Mouse (Mus musculus) limb, embryonic 15.5 days (tissue): ENCODE results near the gene Nrde2. TPM values are rescaled to one million over a fixed set of nuclear protein-coding genes. Genes with fewer than 3 reads are reported as not detected.
"Not testable (repeated sequence)": the region's sequence is repeated elsewhere in the genome, so short reads cannot be mapped to it uniquely, and the experiment has no call there.

Experiments
- ATAC-seq: fragments of 200-750 bp; cut with Nextera tagmentation; 2 replicates; pipeline ENCODE4 v1.8.0; 2017; ENCODE audit warnings: low read depth, moderate TSS enrichment; ENCODE audit not compliant: insufficient number of reproducible peaks, low FRiP score, low TSS enrichment
- H3K27ac ChIP-seq: fragments of 300-500 bp; sonication (generic); 2 replicates; pipeline ENCODE4 v1.5.1; 2015; ENCODE audit warnings: moderate library complexity, mild to moderate bottlenecking, inconsistent platforms
- H3K27me3 ChIP-seq: fragments of 300-500 bp; sonication (generic); 2 replicates; pipeline ENCODE4 v1.6.1; 2015; ENCODE audit warnings: inconsistent platforms
- H3K36me3 ChIP-seq: fragments of 300-500 bp; sonication (generic); 2 replicates; pipeline ENCODE4 v1.6.1; 2015; ENCODE audit warnings: inconsistent platforms
- H3K4me1 ChIP-seq: fragments of 300-500 bp; sonication (generic); 2 replicates; pipeline ENCODE4 v1.6.1; 2015; ENCODE audit warnings: inconsistent platforms
- H3K4me2 ChIP-seq: fragments of 300-500 bp; sonication (generic); 2 replicates; pipeline ENCODE4 v1.6.1; 2015; ENCODE audit warnings: mild to moderate bottlenecking, inconsistent platforms
- H3K4me3 ChIP-seq: fragments of 300-500 bp; sonication (generic); 2 replicates; pipeline ENCODE4 v1.5.1; 2015; ENCODE audit warnings: mild to moderate bottlenecking, inconsistent platforms
- H3K9ac ChIP-seq: fragments of 300-500 bp; sonication (generic); 2 replicates; pipeline ENCODE4 v1.6.1; 2015; ENCODE audit warnings: inconsistent platforms
- H3K9me3 ChIP-seq: fragments of 300-500 bp; sonication (generic); 2 replicates; pipeline ENCODE4 v1.6.1; 2016; ENCODE audit warnings: inconsistent platforms
- WGBS: fragments of 180-500 bp; shearing (Covaris S2); methylation state at CpG from one replicate; pipeline ENCODE4 v1.1.7; 2015; 5-methylcytosine and 5-hydroxymethylcytosine counted together
- polyA plus RNA-seq: library from polyadenylated mRNA; unstranded; fragments of >200 nt; fragmentation: Nextera tagmentation; extraction: Ambion mirVana; gene quantifications from 2 replicates; pipeline ENCODE4 v1.2.1, GENCODE M21; 2015

Gene Nrde2
- polyA plus RNA-seq, 1 experiment from 2014 or later, result 12.8 TPM

GRCm38 (mm10) chr12:100194181-100194580 lies 34.7 kb upstream of the Nrde2 start:
- Histone ChIP-seq H3K9me3 (no peaks in the 10 kb centered on the region), H3K36me3 (no peaks in the 10 kb centered on the region), H3K27me3 (no peaks in the 10 kb centered on the region), H3K4me1 (peaks cover 3% of the 10 kb centered on the region; the same call in 1 of the 2 replicates), H3K9ac (no peak overlapping the region), H3K4me3 (no peak overlapping the region), H3K4me2 (no peak overlapping the region), H3K27ac (no peak overlapping the region)
- no peak for ATAC-seq
- 88% methylated on average over 1 of the region's 1 CpGs for WGBS

GRCm38 (mm10) chr12:100190802-100191201 lies 31.3 kb upstream of the Nrde2 start:
- ATAC-seq, result no peak
- peaks cover 7% of the 10 kb centered on the region; the same call in 1 of the 2 replicates for H3K4me1 ChIP-seq
- 84% methylated on average over 6 of the region's 6 CpGs for WGBS

GRCm38 (mm10) chr12:100187756-100188430 lies 28.4 kb upstream of the Nrde2 start:
- Histone ChIP-seq H3K27ac (peak overlapping the region; percentile 100), H3K4me3 (peak overlapping the region; percentile 62), H3K27me3 (no peaks in the 10 kb centered on the region), H3K4me1 (peaks cover 7% of the 10 kb centered on the region; the same call in 1 of the 2 replicates), H3K9me3 (no peaks in the 10 kb centered on the region), H3K9ac (peak overlapping the region; percentile 61), H3K4me2 (peak overlapping the region; percentile 87), H3K36me3 (no peaks in the 10 kb centered on the region)
- WGBS, result 1% methylated on average over 29 of the region's 29 CpGs
- no peak for ATAC-seq

More at GRCm38 (mm10) chr12:100190802-100191201, 31.3 kb upstream of the Nrde2 start:
- H3K27ac ChIP-seq, result no peak overlapping the region
- H3K4me3 ChIP-seq, result no peak overlapping the region
- H3K9me3 ChIP-seq, result no peaks in the 10 kb centered on the region
- no peak overlapping the region for H3K9ac ChIP-seq
- no peaks in the 10 kb centered on the region for H3K27me3 ChIP-seq
- H3K36me3 ChIP-seq, result no peaks in the 10 kb centered on the region
- no peak overlapping the region for H3K4me2 ChIP-seq

- Histone ChIP-seq H3K9me3 (no peaks in the 10 kb centered on the region), H3K9ac (peak overlapping the region; percentile 71), H3K4me1 (peaks cover 7% of the 10 kb centered on the region; the same call in 1 of the 2 replicates), H3K27me3 (no peaks in the 10 kb centered on the region), H3K36me3 (no peaks in the 10 kb centered on the region), H3K4me2 (peak overlapping the region; percentile 87), H3K27ac (peak overlapping the region; percentile 100), H3K4me3 (peak overlapping the region; percentile 62)
- under 1% methylated on average over 52 of the region's 52 CpGs for WGBS
- ATAC-seq, result peak; percentile 99
Measured at GRCm38 (mm10) chr12:100187013-100187755, 27.7 kb upstream of the Nrde2 start.

- no peak for ATAC-seq
- 5% methylated on average over 6 of the region's 6 CpGs for WGBS
- H3K9ac ChIP-seq, result peak overlapping the region; percentile 71; the same call in 1 of the 2 replicates
- H3K4me2 ChIP-seq, result peak overlapping the region; percentile 60
- H3K4me1 ChIP-seq, result peaks cover 7% of the 10 kb centered on the region; the same call in 1 of the 2 replicates
- H3K9me3 ChIP-seq, result no peaks in the 10 kb centered on the region
- H3K4me3 ChIP-seq, result peak overlapping the region; percentile 62
- H3K36me3 ChIP-seq, result no peaks in the 10 kb centered on the region
- peak overlapping the region; percentile 100 for H3K27ac ChIP-seq
- no peaks in the 10 kb centered on the region for H3K27me3 ChIP-seq
Measured at GRCm38 (mm10) chr12:100186376-100186775, 26.9 kb upstream of the Nrde2 start.

- Histone ChIP-seq H3K9me3 (no peaks in the 10 kb centered on the region), H3K4me2 (no peak overlapping the region), H3K36me3 (no peaks in the 10 kb centered on the region), H3K27ac (peak overlapping the region; percentile 54; the same call in 1 of the 2 replicates), H3K4me3 (no peak overlapping the region), H3K9ac (no peak overlapping the region), H3K4me1 (peaks cover 7% of the 10 kb centered on the region; the same call in 1 of the 2 replicates), H3K27me3 (no peaks in the 10 kb centered on the region)
- no peak for ATAC-seq
- 76% methylated on average over 7 of the region's 7 CpGs for WGBS
Measured at GRCm38 (mm10) chr12:100185897-100186296, 26.4 kb upstream of the Nrde2 start.

GRCm38 (mm10) chr12:100184976-100185375 lies 25.5 kb upstream of the Nrde2 start:
- WGBS, result 91% methylated on average over 2 of the region's 2 CpGs
- H3K27ac ChIP-seq, H3K4me1 ChIP-seq: not testable (repeated sequence)

GRCm38 (mm10) chr12:100183970-100184369 lies 24.5 kb upstream of the Nrde2 start:
- no peak overlapping the region for H3K4me3 ChIP-seq
- 35% methylated on average over 5 of the region's 5 CpGs for WGBS

More at GRCm38 (mm10) chr12:100184976-100185375, 25.5 kb upstream of the Nrde2 start:
- H3K9me3 ChIP-seq, H3K4me3 ChIP-seq, H3K9ac ChIP-seq, H3K4me2 ChIP-seq, H3K27me3 ChIP-seq, H3K36me3 ChIP-seq, ATAC-seq: not testable (repeated sequence)

GRCm38 (mm10) chr12:100182676-100183075 lies 23.2 kb upstream of the Nrde2 start:
- no peak for ATAC-seq
- 86% methylated on average over 2 of the region's 2 CpGs for WGBS
- H3K9me3 ChIP-seq, result no peaks in the 10 kb centered on the region
- H3K4me3 ChIP-seq, result no peak overlapping the region
- no peak overlapping the region for H3K9ac ChIP-seq
- peaks cover 7% of the 10 kb centered on the region; the same call in 1 of the 2 replicates for H3K4me1 ChIP-seq
- H3K27me3 ChIP-seq, result no peaks in the 10 kb centered on the region
- no peak overlapping the region for H3K4me2 ChIP-seq
- H3K27ac ChIP-seq, result no peak overlapping the region
- no peaks in the 10 kb centered on the region for H3K36me3 ChIP-seq

More at GRCm38 (mm10) chr12:100183970-100184369, 24.5 kb upstream of the Nrde2 start:
- Histone ChIP-seq H3K36me3 (no peaks in the 10 kb centered on the region), H3K4me2 (no peak overlapping the region), H3K4me1 (peaks cover 7% of the 10 kb centered on the region; the same call in 1 of the 2 replicates), H3K27ac (no peak overlapping the region), H3K9ac (no peak overlapping the region), H3K27me3 (no peaks in the 10 kb centered on the region), H3K9me3 (no peaks in the 10 kb centered on the region)
- no peak for ATAC-seq

GRCm38 (mm10) chr12:100180802-100181201 lies 21.3 kb upstream of the Nrde2 start:
- WGBS, result 89% methylated on average over 13 of the region's 13 CpGs
- peaks cover 7% of the 10 kb centered on the region; the same call in 1 of the 2 replicates for H3K4me1 ChIP-seq

GRCm38 (mm10) chr12:100178898-100179440 lies 19.5 kb upstream of the Nrde2 start:
- Histone ChIP-seq H3K9me3 (no peaks in the 10 kb centered on the region), H3K4me2 (no peak overlapping the region), H3K27ac (no peak overlapping the region), H3K4me3 (no peak overlapping the region), H3K9ac (no peak overlapping the region), H3K27me3 (no peaks in the 10 kb centered on the region), H3K36me3 (no peaks in the 10 kb centered on the region), H3K4me1 (peaks cover 7% of the 10 kb centered on the region; the same call in 1 of the 2 replicates)
- 28% methylated on average over 6 of the region's 6 CpGs for WGBS
- ATAC-seq, result no peak

More at GRCm38 (mm10) chr12:100180802-100181201, 21.3 kb upstream of the Nrde2 start:
- no peak for ATAC-seq
- Histone ChIP-seq H3K9ac (no peak overlapping the region), H3K27ac (no peak overlapping the region), H3K4me3 (no peak overlapping the region), H3K27me3 (no peaks in the 10 kb centered on the region), H3K4me2 (no peak overlapping the region), H3K36me3 (no peaks in the 10 kb centered on the region), H3K9me3 (no peaks in the 10 kb centered on the region)
